Mouse (Mus musculus): ENCODE data around the gene Rnase4.

Rnase4 gene

GRCm38 (mm10) chr14:51088166-51088969 lies 2.5 kb upstream of the Rnase4 start:
- DNase-seq (ENCODE audit: low spot score in 2 of 2) = peak; percentile 75 to 81

GRCm38 (mm10) chr14:51088970-51089673 lies 1.8 kb upstream of the Rnase4 start:
- peak; percentile 93 to 97 for DNase-seq (ENCODE audit: low spot score in 2 of 2)

- no peak for DNase-seq (ENCODE audit: low spot score in 2 of 2)
Observed at GRCm38 (mm10) chr14:51089674-51090076, 1.2 kb upstream of the Rnase4 start.

- DNase-seq (ENCODE audit: low spot score in 2 of 2) = peak; percentile 77 to 86
Observed at GRCm38 (mm10) chr14:51090077-51090781, 648 bp upstream of the Rnase4 start.

GRCm38 (mm10) chr14:51092073-51092620 lies 1.3 kb downstream of the Rnase4 start:
- no peak for DNase-seq (ENCODE audit: low spot score in 2 of 2)

GRCm38 (mm10) chr14:51093496-51093895 lies 2.6 kb downstream of the Rnase4 start:
- no peak for DNase-seq (ENCODE audit: low spot score in 2 of 2)

- no peak for DNase-seq (ENCODE audit: low spot score in 2 of 2)
Observed at GRCm38 (mm10) chr14:51094096-51094875, 3.4 kb downstream of the Rnase4 start.

GRCm38 (mm10) chr14:51094921-51095320 lies 4.0 kb downstream of the Rnase4 start:
- no peak for DNase-seq (ENCODE audit: low spot score in 2 of 2)

GRCm38 (mm10) chr14:51095736-51096524 lies 5.1 kb downstream of the Rnase4 start:
- DNase-seq (ENCODE audit: low spot score in 2 of 2) = no peak

- DNase-seq (ENCODE audit: low spot score in 2 of 2) = peak; percentile 59 to 74
Observed at GRCm38 (mm10) chr14:51098300-51098699, 7.4 kb downstream of the Rnase4 start.

- DNase-seq (ENCODE audit: low spot score in 2 of 2) = no peak
Observed at GRCm38 (mm10) chr14:51098921-51099320, 8.0 kb downstream of the Rnase4 start.

- no peak for DNase-seq (ENCODE audit: low spot score in 2 of 2)
Observed at GRCm38 (mm10) chr14:51101284-51101683, 10.4 kb downstream of the Rnase4 start.

- peak in 1 of 2 experiments; percentile 55 for DNase-seq (ENCODE audit: low spot score in 2 of 2)
Observed at GRCm38 (mm10) chr14:51103217-51103616, 12.3 kb downstream of the Rnase4 start.

- DNase-seq (ENCODE audit: low spot score in 2 of 2) = no peak
Observed at GRCm38 (mm10) chr14:51104366-51104765, 13.5 kb downstream of the Rnase4 start.

GRCm38 (mm10) chr14:51106449-51106967 lies 15.6 kb downstream of the Rnase4 start:
- DNase-seq (ENCODE audit: low spot score in 2 of 2) = no peak

- no peak for DNase-seq (ENCODE audit: low spot score in 2 of 2)
Observed at GRCm38 (mm10) chr14:51111966-51112365, 21.1 kb downstream of the Rnase4 start.

- DNase-seq (ENCODE audit: low spot score in 2 of 2) = no peak
Observed at GRCm38 (mm10) chr14:51113476-51113875, 22.6 kb downstream of the Rnase4 start.

GRCm38 (mm10) chr14:51113916-51114560 lies 23.2 kb downstream of the Rnase4 start, which contains the start of gene Eddm3b:
TSS of gene Eddm3b (plus strand) at chr14:51114426.
- no peak for DNase-seq (ENCODE audit: low spot score in 2 of 2)

GRCm38 (mm10) chr14:51125684-51126083 lies 34.8 kb downstream of the Rnase4 start:
- no peak for DNase-seq (ENCODE audit: low spot score in 2 of 2)
